Mouse (Mus musculus) forebrain, postnatal 0 days (tissue): ENCODE results near the gene Fgb. TPM values are rescaled to one million over a fixed set of nuclear protein-coding genes. Genes with fewer than 3 reads are reported as not detected.

Experiments used
- ATAC-seq: fragments of 200-750 bp; cut with Nextera tagmentation; 2 replicates; pipeline ENCODE4 v1.8.0; 2017; ENCODE audit warnings: mild to moderate bottlenecking, moderate library complexity
- DNase-seq: peaks from one replicate; pipeline ENCODE4 v3.0.0-alpha.2; 2015
- H3K27ac ChIP-seq: fragments of 300-500 bp; sonication (generic); 2 replicates; pipeline ENCODE4 v1.5.1; 2014; ENCODE audit warnings: low read depth, mild to moderate bottlenecking, antibody characterized with exemption, low read length, moderate library complexity, mixed read lengths
- H3K27me3 ChIP-seq: fragments of 300-500 bp; sonication (generic); 2 replicates; pipeline ENCODE4 v1.6.1; 2014; ENCODE audit warnings: mild to moderate bottlenecking, low read length, mixed read lengths; ENCODE audit not compliant: insufficient read depth
- H3K36me3 ChIP-seq: fragments of 300-500 bp; sonication (generic); 2 replicates; pipeline ENCODE4 v1.6.1; 2014; ENCODE audit warnings: mild to moderate bottlenecking, moderate library complexity; ENCODE audit not compliant: insufficient read depth
- H3K4me1 ChIP-seq: fragments of 300-500 bp; sonication (generic); 2 replicates; pipeline ENCODE4 v1.6.1; 2014; ENCODE audit warnings: antibody characterized with exemption; ENCODE audit not compliant: insufficient read depth
- H3K4me2 ChIP-seq: fragments of 300-500 bp; sonication (generic); 2 replicates; pipeline ENCODE4 v1.6.1; 2014; ENCODE audit warnings: low read depth, mild to moderate bottlenecking, moderate library complexity
- H3K4me3 ChIP-seq: fragments of 300-500 bp; sonication (generic); 2 replicates; pipeline ENCODE4 v1.5.1; 2014; ENCODE audit warnings: low read depth, low read length, mixed read lengths
- H3K9ac ChIP-seq: fragments of 300-500 bp; sonication (generic); 2 replicates; pipeline ENCODE4 v1.6.1; 2014; ENCODE audit warnings: mild to moderate bottlenecking
- H3K9me3 ChIP-seq: fragments of 300-500 bp; sonication (generic); 2 replicates; pipeline ENCODE4 v1.6.1; 2016; ENCODE audit warnings: low read length
- CTCF ChIP-seq: sonication (generic); IDR thresholded peaks from 2 replicates; pipeline ENCODE4 v1.5.1; 2016; ENCODE audit warnings: antibody characterized with exemption, control low read depth, low read depth
- WGBS: fragments of 180-500 bp; shearing (Covaris S2); extraction: QIAGEN DNeasy Blood & Tissue Kit; methylation state at CpG from one replicate; pipeline ENCODE4 v1.1.7; 2014; 5-methylcytosine and 5-hydroxymethylcytosine counted together
- polyA plus RNA-seq: library from polyadenylated mRNA; unstranded; fragments of >200 nt; fragmentation: Nextera tagmentation; extraction: Ambion mirVana; gene quantifications from 2 replicates; pipeline ENCODE4 v1.2.1, GENCODE M21; 2015
- total RNA-seq: library from RNA; depleted of rRNA; stranded (reverse); fragments of >200 nt; gene quantifications from 2 replicates; pipeline ENCODE4 v1.2.3, GENCODE M21; 2014

Gene Fgb
- total and polyA plus RNA-seq, 2 experiments from 2014 or later, result not detected

- no peak for TF ChIP-seq CTCF
- Histone ChIP-seq H3K27me3 (no peaks in the 10 kb centered on the region), H3K9ac (no peak overlapping the region), H3K4me3 (no peak overlapping the region), H3K4me2 (no peak overlapping the region), H3K27ac (no peak overlapping the region), H3K9me3 (no peaks in the 10 kb centered on the region), H3K4me1 (no peaks in the 10 kb centered on the region), H3K36me3 (peaks cover 79% of the 10 kb centered on the region)
- DNase-seq (no peak), ATAC-seq (no peak)
- WGBS, result 97% methylated on average over 13 of the region's 13 CpGs
Measured at GRCm38 (mm10) chr3:83068869-83069268, 19.2 kb upstream of the Fgb start.

- H3K36me3 ChIP-seq, result peaks cover 74% of the 10 kb centered on the region
- no peak for TF ChIP-seq CTCF
Measured at GRCm38 (mm10) chr3:83067920-83068319, 18.3 kb upstream of the Fgb start.

GRCm38 (mm10) chr3:83057046-83057445, 7.4 kb upstream of the Fgb start:
- no peak overlapping the region for H3K27ac ChIP-seq
- DNase-seq (no peak), ATAC-seq (no peak)
- H3K9ac ChIP-seq, result no peak overlapping the region
- no peaks in the 10 kb centered on the region for H3K27me3 ChIP-seq
- TF ChIP-seq CTCF, result no peak
- H3K9me3 ChIP-seq, result no peaks in the 10 kb centered on the region
- no peak overlapping the region for H3K4me3 ChIP-seq
- peaks cover 41% of the 10 kb centered on the region for H3K36me3 ChIP-seq
- peaks cover 8% of the 10 kb centered on the region for H3K4me1 ChIP-seq
- H3K4me2 ChIP-seq, result no peak overlapping the region
- 96% methylated on average over 2 of the region's 2 CpGs for WGBS

More at GRCm38 (mm10) chr3:83067920-83068319, 18.3 kb upstream of the Fgb start:
- 94% methylated on average over 9 of the region's 9 CpGs for WGBS
- Histone ChIP-seq H3K4me2 (no peak overlapping the region), H3K9ac (no peak overlapping the region), H3K27me3 (no peaks in the 10 kb centered on the region), H3K27ac (no peak overlapping the region), H3K9me3 (no peaks in the 10 kb centered on the region), H3K4me1 (no peaks in the 10 kb centered on the region), H3K4me3 (no peak overlapping the region)
- ATAC-seq (no peak), DNase-seq (no peak)

- peaks cover 8% of the 10 kb centered on the region for H3K4me1 ChIP-seq
- H3K4me2 ChIP-seq, result peak within 1 kb of the TSS; percentile 77
- peak; percentile 50 for TF ChIP-seq CTCF
- DNase-seq, result peak; percentile 99
- H3K36me3 ChIP-seq, result peaks cover 25% of the 10 kb centered on the region
- no peaks in the 10 kb centered on the region for H3K27me3 ChIP-seq
- peak; percentile 99 for ATAC-seq
- H3K4me3 ChIP-seq, result peak within 1 kb of the TSS; percentile 72
- peak within 1 kb of the TSS; percentile 78 for H3K27ac ChIP-seq
- peak within 1 kb of the TSS; percentile 74 for H3K9ac ChIP-seq
- 2% methylated on average over 61 of the region's 61 CpGs for WGBS
- no peaks in the 10 kb centered on the region for H3K9me3 ChIP-seq
Measured at GRCm38 (mm10) chr3:83055281-83056038, 5.8 kb upstream of the Fgb start, which contains the start of gene Plrg1. Gene Plrg1, plus strand, starts transcription at chr3:83055522.

- peak overlapping the region; percentile 77 for H3K4me2 ChIP-seq
- H3K4me3 ChIP-seq, result peak overlapping the region; percentile 72
- no peak overlapping the region for H3K27ac ChIP-seq
- H3K27me3 ChIP-seq, result no peaks in the 10 kb centered on the region
- H3K36me3 ChIP-seq, result peaks cover 18% of the 10 kb centered on the region
- TF ChIP-seq CTCF, result no peak
- 47% methylated on average over 13 of the region's 13 CpGs for WGBS
- H3K9ac ChIP-seq, result no peak overlapping the region
- ATAC-seq (no peak), DNase-seq (no peak)
- no peaks in the 10 kb centered on the region for H3K9me3 ChIP-seq
- peaks cover 8% of the 10 kb centered on the region for H3K4me1 ChIP-seq
Measured at GRCm38 (mm10) chr3:83054759-83055158, 5.1 kb upstream of the Fgb start.

GRCm38 (mm10) chr3:83053758-83054157, 4.1 kb upstream of the Fgb start:
- DNase-seq, result peak; percentile 78
- TF ChIP-seq CTCF, result peak; percentile 76
- Histone ChIP-seq H3K36me3 (peaks cover 8% of the 10 kb centered on the region), H3K4me3 (no peak overlapping the region), H3K4me2 (no peak overlapping the region), H3K9ac (no peak overlapping the region), H3K9me3 (no peaks in the 10 kb centered on the region), H3K27ac (no peak overlapping the region), H3K27me3 (no peaks in the 10 kb centered on the region), H3K4me1 (peaks cover 8% of the 10 kb centered on the region)
- no peak for ATAC-seq
- WGBS, result 33% methylated on average over 10 of the region's 10 CpGs

- 91% methylated on average over 7 of the region's 7 CpGs for WGBS
- Histone ChIP-seq H3K4me3 (no peak overlapping the region), H3K4me2 (no peak overlapping the region), H3K4me1 (peaks cover 8% of the 10 kb centered on the region), H3K27me3 (no peaks in the 10 kb centered on the region), H3K9me3 (no peaks in the 10 kb centered on the region), H3K9ac (no peak overlapping the region), H3K27ac (no peak overlapping the region), H3K36me3 (peaks cover 3% of the 10 kb centered on the region; the same call in 1 of the 2 replicates)
- ATAC-seq (no peak), DNase-seq (no peak)
- TF ChIP-seq CTCF, result no peak
Measured at GRCm38 (mm10) chr3:83053126-83053525, 3.5 kb upstream of the Fgb start.
